Mouse (Mus musculus): Measurements from ENCODE around the gene Itga11. TPM values are rescaled to one million over a fixed set of nuclear protein-coding genes. Genes with fewer than 3 reads are reported as not detected.
A peak's percentile ranks its signal among the peaks of the same experiment; 100 is the strongest.

Itga11 gene
- polyA plus RNA-seq, 1 experiment from 2014 or later, result 1.4 TPM

GRCm38 (mm10) chr9:62695210-62695609 lies 17.6 kb downstream of the Itga11 start:
- peaks cover 29% of the 10 kb centered on the region for H3K4me1 ChIP-seq
- no peaks in the 10 kb centered on the region; the same call in 1 of the 2 replicates for H3K27me3 ChIP-seq (ENCODE audit: poor library complexity, severe bottlenecking)
- 91% methylated on average over 9 of the region's 9 CpGs for WGBS
- no peak overlapping the region for H3K4me3 ChIP-seq
- H3K36me3 ChIP-seq (replicated peaks), result no peaks in the 10 kb centered on the region
- H3K9me3 ChIP-seq, result no peaks in the 10 kb centered on the region
- DNase-seq (ENCODE audit: extremely low spot score, low spot score), result no peak
- no peak overlapping the region for H3K27ac ChIP-seq

GRCm38 (mm10) chr9:62696799-62697198 lies 19.2 kb downstream of the Itga11 start:
- 91% methylated on average over 4 of the region's 4 CpGs for WGBS
- Histone ChIP-seq H3K4me1 (peaks cover 21% of the 10 kb centered on the region), H3K27ac (no peak overlapping the region), H3K4me3 (no peak overlapping the region), H3K36me3 (replicated peaks) (no peaks in the 10 kb centered on the region), H3K9me3 (no peaks in the 10 kb centered on the region), H3K27me3 (ENCODE audit: poor library complexity, severe bottlenecking) (no peaks in the 10 kb centered on the region; the same call in 1 of the 2 replicates)
- no peak for DNase-seq (ENCODE audit: extremely low spot score, low spot score)

- Histone ChIP-seq H3K27me3 (ENCODE audit: poor library complexity, severe bottlenecking) (no peaks in the 10 kb centered on the region), H3K4me3 (no peak overlapping the region), H3K36me3 (replicated peaks) (no peaks in the 10 kb centered on the region), H3K4me1 (peaks cover 33% of the 10 kb centered on the region), H3K9me3 (no peaks in the 10 kb centered on the region), H3K27ac (peak overlapping the region; percentile 65)
- WGBS, result 85% methylated on average over 4 of the region's 4 CpGs
- no peak for DNase-seq (ENCODE audit: extremely low spot score, low spot score)
Observed at GRCm38 (mm10) chr9:62707267-62707666, 29.6 kb downstream of the Itga11 start.

- 66% methylated on average over 6 of the region's 6 CpGs for WGBS
Observed at GRCm38 (mm10) chr9:62707870-62708269, 30.2 kb downstream of the Itga11 start.

GRCm38 (mm10) chr9:62709983-62710382 lies 32.4 kb downstream of the Itga11 start:
- DNase-seq (ENCODE audit: extremely low spot score, low spot score), result no peak
- H3K4me3 ChIP-seq, result no peak overlapping the region
- no peaks in the 10 kb centered on the region for H3K27me3 ChIP-seq (ENCODE audit: poor library complexity, severe bottlenecking)
- no peaks in the 10 kb centered on the region for H3K36me3 ChIP-seq (replicated peaks)
- no peak overlapping the region for H3K27ac ChIP-seq
- WGBS, result 95% methylated on average over 5 of the region's 5 CpGs
- peaks cover 33% of the 10 kb centered on the region for H3K4me1 ChIP-seq
- peaks cover 7% of the 10 kb centered on the region; the same call in 1 of the 2 replicates for H3K9me3 ChIP-seq

More at GRCm38 (mm10) chr9:62707870-62708269, 30.2 kb downstream of the Itga11 start:
- Histone ChIP-seq H3K36me3 (replicated peaks) (no peaks in the 10 kb centered on the region), H3K27ac (peak overlapping the region; percentile 65), H3K4me3 (no peak overlapping the region), H3K4me1 (peaks cover 33% of the 10 kb centered on the region), H3K9me3 (no peaks in the 10 kb centered on the region), H3K27me3 (ENCODE audit: poor library complexity, severe bottlenecking) (no peaks in the 10 kb centered on the region)
- no peak for DNase-seq (ENCODE audit: extremely low spot score, low spot score)

- H3K36me3 ChIP-seq (replicated peaks), result no peaks in the 10 kb centered on the region
- no peaks in the 10 kb centered on the region for H3K27me3 ChIP-seq (ENCODE audit: poor library complexity, severe bottlenecking)
- H3K4me1 ChIP-seq, result peaks cover 34% of the 10 kb centered on the region
- peaks cover 7% of the 10 kb centered on the region; the same call in 1 of the 2 replicates for H3K9me3 ChIP-seq
- whole genome bisulfite sequencing, result 85% methylated on average over 6 of the region's 6 CpGs
- DNase-seq (ENCODE audit: extremely low spot score, low spot score), result no peak
- H3K4me3 ChIP-seq, result no peak overlapping the region
- H3K27ac ChIP-seq, result peak overlapping the region; percentile 4; the same call in 1 of the 2 replicates
Observed at GRCm38 (mm10) chr9:62712374-62712773, 34.7 kb downstream of the Itga11 start.

GRCm38 (mm10) chr9:62713040-62713439 lies 35.4 kb downstream of the Itga11 start:
- 86% methylated on average over 8 of the region's 8 CpGs for WGBS

GRCm38 (mm10) chr9:62714336-62714735 lies 36.7 kb downstream of the Itga11 start:
- peaks cover 34% of the 10 kb centered on the region for H3K4me1 ChIP-seq
- peaks cover 7% of the 10 kb centered on the region; the same call in 1 of the 2 replicates for H3K9me3 ChIP-seq
- H3K4me3 ChIP-seq, result no peak overlapping the region
- H3K27ac ChIP-seq, result no peak overlapping the region
- H3K36me3 ChIP-seq (replicated peaks), result no peaks in the 10 kb centered on the region
- no peaks in the 10 kb centered on the region for H3K27me3 ChIP-seq (ENCODE audit: poor library complexity, severe bottlenecking)
- WGBS, result 51% methylated on average over 3 of the region's 3 CpGs
- DNase-seq (ENCODE audit: extremely low spot score, low spot score), result no peak

More at GRCm38 (mm10) chr9:62713040-62713439, 35.4 kb downstream of the Itga11 start:
- Histone ChIP-seq H3K36me3 (replicated peaks) (no peaks in the 10 kb centered on the region), H3K4me1 (peaks cover 34% of the 10 kb centered on the region), H3K9me3 (peaks cover 7% of the 10 kb centered on the region; the same call in 1 of the 2 replicates), H3K27me3 (ENCODE audit: poor library complexity, severe bottlenecking) (no peaks in the 10 kb centered on the region), H3K27ac (no peak overlapping the region), H3K4me3 (no peak overlapping the region)
- DNase-seq (ENCODE audit: extremely low spot score, low spot score), result no peak

- Histone ChIP-seq H3K36me3 (replicated peaks) (no peaks in the 10 kb centered on the region), H3K4me1 (peaks cover 42% of the 10 kb centered on the region), H3K27me3 (ENCODE audit: poor library complexity, severe bottlenecking) (no peaks in the 10 kb centered on the region), H3K27ac (peak overlapping the region; percentile 69), H3K4me3 (no peak overlapping the region), H3K9me3 (peaks cover 7% of the 10 kb centered on the region; the same call in 1 of the 2 replicates)
- 46% methylated on average over 8 of the region's 8 CpGs for WGBS
- DNase-seq (ENCODE audit: extremely low spot score, low spot score), result no peak
Observed at GRCm38 (mm10) chr9:62717982-62718381, 40.4 kb downstream of the Itga11 start.

- WGBS, result 74% methylated on average over 2 of the region's 2 CpGs
Observed at GRCm38 (mm10) chr9:62721791-62722190, 44.2 kb downstream of the Itga11 start.

GRCm38 (mm10) chr9:62722716-62723115 lies 45.1 kb downstream of the Itga11 start:
- 85% methylated on average over 6 of the region's 6 CpGs for WGBS
- Histone ChIP-seq H3K27me3 (ENCODE audit: poor library complexity, severe bottlenecking) (no peaks in the 10 kb centered on the region), H3K36me3 (replicated peaks) (no peaks in the 10 kb centered on the region), H3K27ac (peak overlapping the region; percentile 62), H3K9me3 (no peaks in the 10 kb centered on the region), H3K4me1 (peaks cover 41% of the 10 kb centered on the region), H3K4me3 (no peak overlapping the region)
- no peak for DNase-seq (ENCODE audit: extremely low spot score, low spot score)

More at GRCm38 (mm10) chr9:62721791-62722190, 44.2 kb downstream of the Itga11 start:
- Histone ChIP-seq H3K4me3 (no peak overlapping the region), H3K36me3 (replicated peaks) (no peaks in the 10 kb centered on the region), H3K9me3 (no peaks in the 10 kb centered on the region), H3K27ac (peak overlapping the region; percentile 62; the same call in 1 of the 2 replicates), H3K4me1 (peaks cover 48% of the 10 kb centered on the region), H3K27me3 (ENCODE audit: poor library complexity, severe bottlenecking) (no peaks in the 10 kb centered on the region)
- DNase-seq (ENCODE audit: extremely low spot score, low spot score), result no peak

- H3K36me3 ChIP-seq (replicated peaks), result no peaks in the 10 kb centered on the region
- peaks cover 26% of the 10 kb centered on the region for H3K4me1 ChIP-seq
- no peak overlapping the region for H3K4me3 ChIP-seq
- H3K9me3 ChIP-seq, result no peaks in the 10 kb centered on the region
- 0 out of 2 replicates have a peak overlapping the region, but pooled peaks have one; percentile 3 for H3K27ac ChIP-seq
- 93% methylated on average over 9 of the region's 9 CpGs for WGBS
- no peaks in the 10 kb centered on the region for H3K27me3 ChIP-seq (ENCODE audit: poor library complexity, severe bottlenecking)
- DNase-seq (ENCODE audit: extremely low spot score, low spot score), result no peak
Observed at GRCm38 (mm10) chr9:62724175-62724574, 46.5 kb downstream of the Itga11 start.

GRCm38 (mm10) chr9:62725247-62725646 lies 47.6 kb downstream of the Itga11 start:
- peaks cover 24% of the 10 kb centered on the region for H3K4me1 ChIP-seq
- H3K4me3 ChIP-seq, result no peak overlapping the region
- no peaks in the 10 kb centered on the region for H3K9me3 ChIP-seq
- H3K27ac ChIP-seq, result no peak overlapping the region
- DNase-seq (ENCODE audit: extremely low spot score, low spot score), result no peak
- WGBS, result 37% methylated on average over 5 of the region's 5 CpGs
- H3K36me3 ChIP-seq (replicated peaks), result no peaks in the 10 kb centered on the region
- H3K27me3 ChIP-seq (ENCODE audit: poor library complexity, severe bottlenecking), result no peaks in the 10 kb centered on the region
